Mouse (Mus musculus) B cell, adult 67 days (primary cell): ENCODE data around the gene Gm5152. TPM values are rescaled to one million over a fixed set of nuclear protein-coding genes. Genes with fewer than 3 reads are reported as not detected.

Experiments used
- total RNA-seq, 2 experiments: library from RNA; stranded (reverse); gene quantifications; 4 replicates each; pipeline ENCODE4 v1.2.4; 2023

Gene Gm5152
- total RNA-seq, result not detected

DNA sequence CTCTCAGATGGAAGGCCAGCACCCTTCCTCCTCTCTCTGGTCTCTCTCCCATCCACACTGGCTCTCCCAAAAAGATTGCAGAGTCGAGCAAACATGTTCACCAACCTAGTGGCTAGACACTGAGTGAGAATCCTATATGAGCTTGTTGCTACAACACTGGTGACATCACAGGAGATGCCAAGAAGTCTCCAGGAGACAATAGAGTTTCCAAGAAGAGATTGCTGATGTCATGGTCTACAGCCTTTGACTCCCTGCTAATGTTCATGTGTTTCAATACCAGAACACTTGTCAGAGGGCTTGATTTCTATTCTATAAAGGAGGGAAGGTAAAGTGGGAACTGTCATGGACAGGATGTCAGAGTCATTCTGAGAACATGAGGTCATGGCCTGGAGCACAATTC lies at the start of gene Gm5152:
TSS of gene Gm5152 (minus strand) at position 101 of the 400 bp plus-strand sequence.

